Mouse (Mus musculus): ENCODE data around the gene Katna1.

- TF ChIP-seq GATA1 (IDR thresholded peaks at IDR 0.05; ENCODE audit: borderline replicate concordance, low read length), result no peak
- no peak for TF ChIP-seq FLI1 (IDR thresholded peaks at IDR 0.05; ENCODE audit: low read length)
Observed at GRCm38 (mm10) chr10:7775421-7775820, 49.6 kb downstream of the Katna1 start.

All from megakaryocyte, embryonic 14.5 days (primary cell).